Mouse (Mus musculus) C2C12 (cell line): ENCODE data around the gene F13a1. TPM values are rescaled to one million over a fixed set of nuclear protein-coding genes. Genes with fewer than 3 reads are reported as not detected.

Experiments used
- H3K27me3 ChIP-seq: one replicate; pipeline ENCODE4 v1.6.1; 2011; ENCODE audit not compliant: control insufficient read depth, insufficient read depth, insufficient read length
- H3K36me3 ChIP-seq: one replicate; pipeline ENCODE4 v1.6.1; 2011; ENCODE audit not compliant: control insufficient read depth, insufficient read depth
- H3K4me3 ChIP-seq: one replicate; pipeline ENCODE4 v1.5.1; 2011; ENCODE audit warnings: mild to moderate bottlenecking, control low read depth; ENCODE audit not compliant: poor library complexity, insufficient read depth, severe bottlenecking
- H3K79me2 ChIP-seq: one replicate; pipeline ENCODE4 v1.6.1; 2011; ENCODE audit not compliant: control insufficient read depth, insufficient read depth
- H3K79me3 ChIP-seq: one replicate; pipeline ENCODE4 v1.6.1; 2011; ENCODE audit warnings: low read depth, control low read depth
- H3ac ChIP-seq: one replicate; pipeline ENCODE3; 2011; ENCODE audit warnings: low read depth; ENCODE audit not compliant: control insufficient read depth, insufficient read length
- CEBPB ChIP-seq: IDR thresholded peaks from one replicate; pipeline ENCODE4 v1.6.1; 2011; ENCODE audit warnings: low read depth, mild to moderate bottlenecking, control low read depth, moderate library complexity
- CTCF ChIP-seq: IDR thresholded peaks from one replicate; pipeline ENCODE4 v1.5.1; 2011; ENCODE audit not compliant: control insufficient read depth, insufficient read depth, insufficient read length
- FOSL1 ChIP-seq: IDR thresholded peaks from one replicate; pipeline ENCODE4 v1.8.0; 2011; ENCODE audit warnings: mild to moderate bottlenecking, low read length; ENCODE audit not compliant: poor library complexity, insufficient read depth, severe bottlenecking
- MAX ChIP-seq: IDR thresholded peaks from one replicate; pipeline ENCODE4 v1.6.1; 2011; ENCODE audit warnings: mild to moderate bottlenecking, control low read depth
- MYOD1 ChIP-seq: IDR thresholded peaks from one replicate; pipeline ENCODE4 v1.6.1; 2011; ENCODE audit warnings: low read depth; ENCODE audit not compliant: control insufficient read depth, insufficient read length
- MYOG ChIP-seq: IDR thresholded peaks from one replicate; pipeline ENCODE4 v1.6.1; 2011; ENCODE audit not compliant: control insufficient read depth, insufficient read length; ENCODE audit errors: extremely low read depth
- USF1 ChIP-seq: IDR thresholded peaks from one replicate; pipeline ENCODE4 v1.6.1; 2011; ENCODE audit warnings: low read depth, mild to moderate bottlenecking, control low read depth, moderate library complexity
- polyA plus RNA-seq: library from polyadenylated mRNA; unstranded; fragments of >200 nt; fragmentation: generic; extraction: Trizol; gene quantifications from one replicate; pipeline ENCODE4 v1.2.1, GENCODE M21; 2012; ENCODE audit warnings: missing spikeins

The F13a1 gene
- polyA plus RNA-seq, 1 experiment: 0.01 TPM

DNA sequence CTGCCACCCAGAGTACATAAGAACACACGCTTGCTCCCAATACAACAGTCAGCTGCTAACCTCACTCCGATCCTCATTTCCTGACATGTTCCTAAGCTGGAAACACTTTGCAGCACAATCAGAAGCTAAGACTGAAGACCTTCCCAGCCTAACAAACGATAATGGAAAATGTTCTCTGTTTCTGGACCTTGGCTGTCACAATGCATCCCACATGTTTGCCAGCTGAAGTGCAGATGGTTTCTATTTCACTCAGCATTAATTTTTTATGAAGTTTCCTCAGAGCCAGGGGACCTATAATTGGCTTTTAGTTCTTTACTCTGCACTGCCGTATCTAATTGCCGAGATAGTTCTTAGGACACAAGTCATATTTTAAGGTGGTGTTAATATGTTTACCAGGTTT, 10.8 kb upstream of the F13a1 start:
- no peaks in the 10 kb centered on the region for H3K36me3 ChIP-seq
- no peak overlapping the region for H3K4me3 ChIP-seq
- no peaks in the 10 kb centered on the region for H3K79me3 ChIP-seq
- TF ChIP-seq CEBPB (no peak), MYOD1 (no peak), MYOG (no peak), FOSL1 (no peak), MAX (no peak), USF1 (no peak), CTCF (no peak)
- no peaks in the 10 kb centered on the region for H3K27me3 ChIP-seq
- no peak overlapping the region for H3ac ChIP-seq
- no peaks in the 10 kb centered on the region for H3K79me2 ChIP-seq

- Histone ChIP-seq H3ac (no peak overlapping the region), H3K79me2 (no peaks in the 10 kb centered on the region), H3K4me3 (no peak overlapping the region), H3K27me3 (no peaks in the 10 kb centered on the region), H3K36me3 (no peaks in the 10 kb centered on the region), H3K79me3 (no peaks in the 10 kb centered on the region)
- TF ChIP-seq MYOG (no peak), CEBPB (no peak), MYOD1 (no peak), MAX (no peak), USF1 (no peak), CTCF (no peak), FOSL1 (no peak)
Observed at GRCm38 (mm10) chr13:37056662-37057061, 6.6 kb upstream of the F13a1 start.

DNA sequence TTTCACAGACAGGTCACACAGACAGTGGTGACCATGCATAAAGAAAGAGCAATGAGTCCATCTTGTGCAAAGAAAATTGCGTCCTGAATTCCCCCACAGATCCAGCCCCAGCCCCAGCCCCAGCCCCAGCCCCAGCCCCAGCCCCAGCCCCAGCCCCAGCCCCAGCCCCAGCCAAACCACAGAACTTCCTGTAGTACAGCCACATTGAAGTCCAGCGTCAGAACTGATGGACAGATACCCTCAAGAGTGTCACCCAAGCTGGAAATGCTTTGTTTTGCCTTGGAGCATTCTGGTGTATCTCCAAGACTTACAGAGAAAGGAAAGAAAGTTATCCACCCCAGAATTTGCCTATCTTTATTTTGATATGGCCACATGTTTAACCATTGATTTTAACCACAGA, 413 bp downstream of the F13a1 start:
- Histone ChIP-seq H3ac (no peak overlapping the region), H3K27me3 (no peaks in the 10 kb centered on the region), H3K79me2 (no peaks in the 10 kb centered on the region), H3K36me3 (no peaks in the 10 kb centered on the region), H3K79me3 (no peaks in the 10 kb centered on the region), H3K4me3 (no peak overlapping the region)
- TF ChIP-seq MAX: no peak
- TF ChIP-seq CTCF: no peak
- TF ChIP-seq FOSL1: no peak
- TF ChIP-seq MYOG: no peak
- TF ChIP-seq MYOD1: no peak
- TF ChIP-seq USF1: no peak
- TF ChIP-seq CEBPB: no peak

DNA sequence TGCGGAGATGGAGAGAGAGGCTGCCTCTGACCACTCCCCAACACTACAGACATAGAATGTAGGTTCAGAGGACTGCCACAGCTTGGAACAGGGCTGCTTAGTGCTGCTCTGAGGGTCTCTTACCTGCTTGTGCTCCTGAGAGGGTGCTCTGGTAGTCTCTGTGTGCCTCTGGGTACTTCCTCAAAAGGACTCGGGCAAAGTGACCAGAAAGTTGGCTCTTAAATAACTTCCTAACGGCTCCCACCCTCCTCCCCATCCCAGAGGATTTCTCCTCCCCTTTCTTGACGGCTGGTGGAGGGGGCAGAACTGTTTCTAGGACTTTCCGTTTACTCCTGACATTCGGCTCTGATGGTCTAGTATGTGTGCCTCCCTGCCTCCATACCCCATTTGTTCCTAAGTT, 1.0 kb downstream of the F13a1 start:
- TF ChIP-seq MYOG (no peak), MYOD1 (no peak), MAX (no peak), FOSL1 (no peak), CTCF (no peak), USF1 (no peak), CEBPB (no peak)
- H3K79me3 ChIP-seq: no peaks in the 10 kb centered on the region
- H3K27me3 ChIP-seq: no peaks in the 10 kb centered on the region
- no peak overlapping the region for H3ac ChIP-seq
- H3K79me2 ChIP-seq: no peaks in the 10 kb centered on the region
- no peaks in the 10 kb centered on the region for H3K36me3 ChIP-seq
- no peak overlapping the region for H3K4me3 ChIP-seq

DNA sequence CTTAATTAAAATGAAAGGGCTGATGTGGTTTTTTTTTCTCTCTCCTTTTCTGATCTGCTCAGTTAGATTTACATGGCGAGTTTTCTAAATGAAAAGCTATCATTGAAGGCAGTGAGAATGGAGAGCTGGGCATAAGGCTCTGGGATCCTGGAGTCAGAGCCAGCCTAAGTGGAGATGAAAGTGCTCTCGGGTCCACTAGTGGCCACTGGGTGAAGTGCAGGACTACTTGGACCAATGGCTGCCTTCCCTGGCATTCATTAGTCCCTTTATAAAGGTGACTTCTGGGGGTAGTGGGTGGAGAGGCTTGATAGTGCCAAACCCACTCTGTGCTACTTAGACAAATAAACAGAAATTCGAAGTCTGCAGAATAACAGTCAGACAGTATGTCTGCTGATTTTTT, 5.0 kb downstream of the F13a1 start:
- H3K27me3 ChIP-seq: no peaks in the 10 kb centered on the region
- H3K79me3 ChIP-seq: no peaks in the 10 kb centered on the region
- H3K36me3 ChIP-seq: no peaks in the 10 kb centered on the region
- H3K79me2 ChIP-seq: no peaks in the 10 kb centered on the region
- H3K4me3 ChIP-seq: no peak overlapping the region
- TF ChIP-seq CEBPB (no peak), FOSL1 (no peak), MYOD1 (no peak), MAX (no peak), MYOG (no peak), CTCF (no peak), USF1 (no peak)
- H3ac ChIP-seq: no peak overlapping the region

DNA sequence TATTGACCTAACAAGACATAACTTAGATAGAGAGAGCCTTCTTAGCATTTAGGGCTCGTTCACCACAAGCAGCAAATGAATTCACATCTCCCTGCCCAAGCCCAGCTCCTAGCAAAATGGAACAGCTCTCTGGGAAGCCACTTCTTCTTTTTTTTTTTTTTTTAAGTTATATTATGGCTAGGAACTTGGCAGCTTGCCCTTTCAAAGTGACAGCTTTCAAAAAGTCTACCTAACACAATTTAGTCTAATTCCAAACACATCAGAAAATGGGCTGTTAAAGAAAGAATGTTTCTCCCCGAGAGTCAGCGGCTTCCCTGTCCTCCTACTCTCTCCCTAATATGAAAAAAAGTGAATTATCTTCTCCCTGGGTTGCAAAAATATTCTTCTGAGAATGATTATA, 15.3 kb downstream of the F13a1 start:
- H3ac ChIP-seq: no peak overlapping the region
- H3K79me3 ChIP-seq: no peaks in the 10 kb centered on the region
- no peaks in the 10 kb centered on the region for H3K79me2 ChIP-seq
- TF ChIP-seq MYOG: no peak
- TF ChIP-seq FOSL1: no peak
- no peak for TF ChIP-seq CTCF
- no peak for TF ChIP-seq CEBPB
- TF ChIP-seq MYOD1: no peak
- no peak for TF ChIP-seq MAX
- no peak for TF ChIP-seq USF1
- no peaks in the 10 kb centered on the region for H3K36me3 ChIP-seq
- H3K4me3 ChIP-seq: no peak overlapping the region
- no peaks in the 10 kb centered on the region for H3K27me3 ChIP-seq
